In the genomic region with DNA sequence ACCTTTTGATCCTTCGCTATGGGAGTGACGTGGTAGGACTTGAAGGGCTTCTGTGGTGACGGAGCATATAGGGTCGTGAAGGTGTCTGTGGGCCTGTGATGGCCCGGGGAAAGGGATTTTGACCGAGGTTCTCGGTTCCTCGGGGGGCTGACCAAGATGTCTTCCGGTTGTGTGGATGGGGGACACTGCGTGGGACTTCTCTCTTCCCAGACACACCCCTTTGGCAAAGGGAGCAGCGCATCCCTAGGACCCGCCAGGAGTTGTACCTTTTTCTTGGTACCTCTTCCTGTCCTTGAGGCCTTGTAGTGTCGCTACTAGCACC, we compare ENCODE assay signal across 8 mouse cellular contexts. TPM values are rescaled to one million over a fixed set of nuclear protein-coding genes. Genes with fewer than 3 reads are reported as not detected.
A peak's percentile ranks its signal among the peaks of the same experiment; 100 is the strongest.
DNase-seq lines count a peak whose midpoint lies in the region; ATAC-seq and TF ChIP-seq lines count a peak whose summit lies in the region.

No protein-coding gene starts in this region.

- H3K4me2 ChIP-seq in lung, embryonic 16.5 days (ENCODE audit: low read depth, low read length) = peak overlapping the region; percentile 86
- H3K4me2 ChIP-seq in limb, embryonic 13.5 days (replicated peaks) = peak overlapping the region; percentile 97

- peak overlapping the region; percentile 51 for H3K27ac ChIP-seq in lung, embryonic 16.5 days (ENCODE audit: low read length)
- H3K27ac ChIP-seq in limb, embryonic 13.5 days = no peak overlapping the region
- H3K27ac ChIP-seq in olfactory bulb, adult 2 months (ENCODE audit: insufficient read depth, low read depth, low read length) = no peak overlapping the region

- H3K27me3 ChIP-seq in lung, embryonic 16.5 days (ENCODE audit: control insufficient read depth, insufficient read depth, low read depth, low read length) = no peaks in the 10 kb centered on the region
- H3K27me3 ChIP-seq in erythroblast, embryonic 14.5 days (ENCODE audit: control insufficient read depth) = no peaks in the 10 kb centered on the region
- H3K27me3 ChIP-seq in limb, embryonic 13.5 days = no peaks in the 10 kb centered on the region

- peaks cover 17% of the 10 kb centered on the region for H3K4me1 ChIP-seq in lung, embryonic 16.5 days (replicated peaks; ENCODE audit: control insufficient read depth, insufficient read depth, low read length)
- peaks cover 91% of the 10 kb centered on the region for H3K4me1 ChIP-seq in erythroblast, embryonic 14.5 days (ENCODE audit: control insufficient read depth)
- peaks cover 25% of the 10 kb centered on the region for H3K4me1 ChIP-seq in limb, embryonic 13.5 days
- H3K4me1 ChIP-seq in olfactory bulb, adult 2 months (ENCODE audit: control insufficient read depth, insufficient read depth, low read length) = peaks cover 10% of the 10 kb centered on the region

- no peaks in the 10 kb centered on the region for H3K9me3 ChIP-seq in lung, embryonic 16.5 days (ENCODE audit: control insufficient read depth, low read length)
- no peaks in the 10 kb centered on the region for H3K9me3 ChIP-seq in erythroblast, embryonic 14.5 days (ENCODE audit: control insufficient read depth, low read length)
- H3K9me3 ChIP-seq in limb, embryonic 13.5 days = no peaks in the 10 kb centered on the region

- H3K4me3 ChIP-seq in lung, embryonic 16.5 days (ENCODE audit: low read length) = peak overlapping the region; percentile 86
- H3K4me3 ChIP-seq in erythroblast, embryonic 14.5 days (replicated peaks) = peak overlapping the region; percentile 73
- peak overlapping the region; percentile 88 for H3K4me3 ChIP-seq in limb, embryonic 13.5 days
- H3K4me3 ChIP-seq in olfactory bulb, adult 2 months (ENCODE audit: insufficient read depth, low read depth, low read length) = peak overlapping the region; percentile 67

- DNase-seq in lung, postnatal 10 days = no peak
- DNase-seq in frontal cortex, postnatal 25 days (ENCODE audit: low spot score in 2 of 2) = no peak
- DNase-seq in adrenal gland, adult 18-20 months (ENCODE audit: low spot score in 2 of 2) = no peak
- no peak for DNase-seq in lung, postnatal 25 days (ENCODE audit: low spot score)

- no peak for ATAC-seq in lung, embryonic 16.5 days (ENCODE audit: low read depth)
- no peak for ATAC-seq in limb, embryonic 13.5 days (ENCODE audit: low FRiP score, low read depth)

- H3K9ac ChIP-seq in lung, embryonic 16.5 days (ENCODE audit: low read length) = peak overlapping the region; percentile 85
- peak overlapping the region; percentile 90 for H3K9ac ChIP-seq in limb, embryonic 13.5 days

- H3K36me3 ChIP-seq in lung, embryonic 16.5 days (ENCODE audit: control insufficient read depth, insufficient read depth, low read length) = peaks cover 15% of the 10 kb centered on the region
- peaks cover 77% of the 10 kb centered on the region for H3K36me3 ChIP-seq in erythroblast, embryonic 14.5 days (ENCODE audit: control insufficient read depth)
- H3K36me3 ChIP-seq in limb, embryonic 13.5 days = peaks cover 57% of the 10 kb centered on the region

- no peak for TF ChIP-seq CTCF in olfactory bulb, adult 2 months (IDR thresholded peaks at IDR 0.05; ENCODE audit: insufficient read depth, low read depth, low read length)

- no peak; the same call in 1 of the 2 replicates for TF ChIP-seq POLR2A in olfactory bulb, adult 2 months (IDR thresholded peaks at IDR 0.05; ENCODE audit: insufficient read depth, low read depth, low read length)

- WGBS in lung, embryonic 16.5 days = 0% methylated on average over 13 of the region's 13 CpGs
- WGBS in limb, embryonic 13.5 days = 0% methylated on average over 13 of the region's 13 CpGs
- under 1% methylated on average over 13 of the region's 13 CpGs for WGBS in olfactory bulb, adult 2 months

RNA-seq across cellular contexts. Expression of a gene that starts 0.2 kb away (rescaled TPM):
- 1.8 and 2.2 TPM in 2 replicates for polyA plus RNA-seq in lung, embryonic 16.5 days (2015; fragmentation: Nextera tagmentation; extraction: Ambion mirVana)
- polyA plus RNA-seq in erythroblast, embryonic 14.5 days (2012) = 0.29 and 0.65 TPM in 2 replicates
- polyA plus RNA-seq in limb, embryonic 13.5 days (2015; fragmentation: Nextera tagmentation; extraction: Ambion mirVana) = 1.8 and 2.2 TPM in 2 replicates
- polyA plus RNA-seq in olfactory bulb, adult 2 months (2012; ENCODE audit: insufficient read depth, insufficient read length, low replicate concordance, missing spikeins) = not detected in 2 replicates
- total RNA-seq in adrenal gland, adult 18-20 months (2021) = 1 to 10 TPM; 1.6 to 3.4 TPM

RNA-seq across cellular contexts. Expression of a gene that starts 0.2 kb away (rescaled TPM):
- 50.1 and 51.6 TPM in 2 replicates for polyA plus RNA-seq in lung, embryonic 16.5 days (2015; fragmentation: Nextera tagmentation; extraction: Ambion mirVana)
- 0.43 and 0.45 TPM in 2 replicates for polyA plus RNA-seq in erythroblast, embryonic 14.5 days (2012)
- 50.6 and 52.2 TPM in 2 replicates for polyA plus RNA-seq in limb, embryonic 13.5 days (2015; fragmentation: Nextera tagmentation; extraction: Ambion mirVana)
- not detected in 2 replicates for polyA plus RNA-seq in olfactory bulb, adult 2 months (2012; ENCODE audit: insufficient read depth, insufficient read length, low replicate concordance, missing spikeins)
- total RNA-seq in adrenal gland, adult 18-20 months (2021) = 10 to 100 TPM; 50.1 to 50.3 TPM

RNA-seq across cellular contexts. Expression of a gene that starts 0.3 kb away (rescaled TPM):
- 17.0 and 19.4 TPM in 2 replicates for polyA plus RNA-seq in lung, embryonic 16.5 days (2015; fragmentation: Nextera tagmentation; extraction: Ambion mirVana)
- 2.8 and 3.4 TPM in 2 replicates for polyA plus RNA-seq in erythroblast, embryonic 14.5 days (2012)
- 26.6 and 28.6 TPM in 2 replicates for polyA plus RNA-seq in limb, embryonic 13.5 days (2015; fragmentation: Nextera tagmentation; extraction: Ambion mirVana)
- polyA plus RNA-seq in olfactory bulb, adult 2 months (2012; ENCODE audit: insufficient read depth, insufficient read length, low replicate concordance, missing spikeins) = not detected in 2 replicates
- total RNA-seq in adrenal gland, adult 18-20 months (2021) = 10 to 100 TPM; 23.0 to 24.2 TPM

RNA-seq across cellular contexts. Expression of a gene that starts 18.9 kb away (rescaled TPM):
- 2.5 and 2.6 TPM in 2 replicates for polyA plus RNA-seq in lung, embryonic 16.5 days (2015; fragmentation: Nextera tagmentation; extraction: Ambion mirVana)
- 2.2 and 2.4 TPM in 2 replicates for polyA plus RNA-seq in erythroblast, embryonic 14.5 days (2012)
- 5.6 and 7.4 TPM in 2 replicates for polyA plus RNA-seq in limb, embryonic 13.5 days (2015; fragmentation: Nextera tagmentation; extraction: Ambion mirVana)
- polyA plus RNA-seq in olfactory bulb, adult 2 months (2012; ENCODE audit: insufficient read depth, insufficient read length, low replicate concordance, missing spikeins) = not detected in 2 replicates
- 1 to 10 TPM; 3.0 to 4.1 TPM for total RNA-seq in adrenal gland, adult 18-20 months (2021)

Comparison
In these comparisons a context has a peak if more than half of its experiments do, and no peak if none do; other contexts are left out.
1. RNA of a gene that starts 0.2 kb away (polyA plus RNA-seq): 50.1 to 51.6 TPM in lung, embryonic 16.5 days and 50.6 to 52.2 TPM in limb, embryonic 13.5 days; 0.43 to 0.45 TPM in erythroblast, embryonic 14.5 days and not detected in olfactory bulb, adult 2 months; every median in the first group is over 10 times any median in the second.
2. Peak in every context shown above with its lines, with median percentiles within 50 percentile points of each other: H3K4me3 ChIP-seq.